Mouse (Mus musculus) hindbrain, embryonic 10.5 days (tissue): ENCODE measurements around the gene Fndc3b. TPM values are rescaled to one million over a fixed set of nuclear protein-coding genes. Genes with fewer than 3 reads are reported as not detected.
"Not testable (repeated sequence)": the region's sequence is repeated elsewhere in the genome, so short reads cannot be mapped to it uniquely, and the experiment has no call there.

Source experiments
- DNase-seq: peaks from one replicate; pipeline ENCODE4 v3.0.0-alpha.2; 2017; ENCODE audit warnings: low spot score
- H3K27ac ChIP-seq: fragments of 300-500 bp; sonication (generic); 2 replicates; pipeline ENCODE4 v1.5.1; 2016; ENCODE audit warnings: mild to moderate bottlenecking, moderate library complexity
- H3K27me3 ChIP-seq: fragments of 300-500 bp; sonication (generic); 2 replicates; pipeline ENCODE4 v1.6.1; 2016; ENCODE audit warnings: mild to moderate bottlenecking; ENCODE audit not compliant: poor library complexity, insufficient read depth, severe bottlenecking
- H3K36me3 ChIP-seq: fragments of 300-500 bp; sonication (generic); 2 replicates; pipeline ENCODE4 v1.6.1; 2016; ENCODE audit warnings: mild to moderate bottlenecking, moderate library complexity
- H3K4me1 ChIP-seq: fragments of 300-500 bp; sonication (generic); replicated peaks from 2 replicates; pipeline ENCODE4 v1.6.1; 2016; ENCODE audit warnings: mild to moderate bottlenecking
- H3K4me3 ChIP-seq: fragments of 300-500 bp; sonication (generic); 2 replicates; pipeline ENCODE4 v1.5.1; 2016; ENCODE audit warnings: mild to moderate bottlenecking, moderate library complexity
- H3K9me3 ChIP-seq: fragments of 300-500 bp; sonication (generic); 2 replicates; pipeline ENCODE4 v1.6.1; 2016; ENCODE audit warnings: mild to moderate bottlenecking, moderate library complexity
- WGBS: fragments of 180-500 bp; shearing (Covaris S2); methylation state at CpG from one replicate; pipeline ENCODE4 v1.1.7; 2016; 5-methylcytosine and 5-hydroxymethylcytosine counted together
- polyA plus RNA-seq: library from polyadenylated mRNA; unstranded; fragments of >200 nt; fragmentation: Nextera tagmentation; extraction: Ambion mirVana; gene quantifications from 2 replicates; pipeline ENCODE4 v1.2.1, GENCODE M21; 2016

The Fndc3b gene
- polyA plus RNA-seq, 1 experiment from 2014 or later = 11.2 TPM

DNA sequence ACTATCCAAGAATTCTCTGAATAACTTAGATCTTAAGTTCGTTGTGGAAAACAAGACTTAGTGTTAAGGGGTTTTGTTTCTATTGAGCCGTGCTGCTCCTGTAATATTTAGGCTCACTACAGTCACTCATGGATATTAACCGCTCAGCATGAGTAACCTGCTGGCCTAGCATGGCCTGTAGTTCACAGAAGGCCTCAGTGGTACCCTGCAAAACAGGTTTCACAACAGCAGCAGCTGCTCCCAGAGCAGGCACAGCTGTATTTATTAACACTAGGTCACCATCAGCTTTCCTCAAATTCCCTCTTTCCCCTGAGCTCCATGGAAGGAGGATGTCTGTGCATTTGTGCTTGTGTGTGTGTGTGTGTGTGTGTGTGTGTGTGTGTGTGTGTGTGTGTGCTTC is 278.1 kb downstream of the Fndc3b start:
- DNase-seq = no peak

DNA sequence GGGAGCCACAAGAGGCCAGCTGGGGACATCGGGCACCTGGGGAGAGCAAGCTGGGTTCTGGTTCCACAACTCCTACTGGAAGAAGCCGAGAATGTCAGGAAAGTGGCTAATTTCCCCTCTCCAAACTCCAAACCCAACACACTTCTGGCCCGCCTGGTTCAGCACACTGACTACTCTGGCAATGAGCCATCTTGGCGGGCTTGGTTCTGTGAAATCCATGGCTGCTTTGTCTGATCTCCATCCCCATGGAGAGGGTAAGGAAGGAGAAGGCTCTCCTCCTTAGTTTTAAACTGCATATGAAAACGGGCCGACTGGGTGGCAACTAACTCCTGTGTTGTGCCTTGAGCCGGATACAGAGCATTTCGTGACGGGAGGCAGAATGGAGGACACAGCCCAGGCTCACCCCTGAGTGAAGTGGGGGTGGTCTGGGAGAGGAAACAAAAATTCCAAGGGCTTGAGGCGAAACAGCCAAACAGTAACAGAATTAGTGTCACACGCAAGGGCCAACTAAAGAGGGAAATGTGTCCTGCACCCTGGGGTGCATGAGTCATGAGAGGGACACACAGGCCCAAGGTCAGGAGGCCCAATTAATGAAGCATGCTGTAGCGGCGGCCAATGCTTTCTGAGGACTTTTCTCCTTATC is 280.4 kb downstream of the Fndc3b start:
- peaks cover 29% of the 10 kb centered on the region for H3K36me3 ChIP-seq
- DNase-seq = no peak
- 87% methylated on average over 13 of the region's 13 CpGs for WGBS
- 0 out of 2 replicates have a peak, but pooled peaks cover 3% of the 10 kb centered on the region for H3K4me1 ChIP-seq
- no peak overlapping the region for H3K4me3 ChIP-seq
- no peak overlapping the region for H3K27ac ChIP-seq
- no peaks in the 10 kb centered on the region for H3K27me3 ChIP-seq
- no peaks in the 10 kb centered on the region for H3K9me3 ChIP-seq

More for the DNA sequence above, 278.1 kb downstream of the Fndc3b start:
- H3K36me3 ChIP-seq = peaks cover 21% of the 10 kb centered on the region
- H3K4me3 ChIP-seq = no peak overlapping the region
- no peak overlapping the region for H3K27ac ChIP-seq
- WGBS = 86% methylated on average over 3 of the region's 3 CpGs
- H3K4me1 ChIP-seq = 0 out of 2 replicates have a peak, but pooled peaks cover 3% of the 10 kb centered on the region
- H3K9me3 ChIP-seq = no peaks in the 10 kb centered on the region
- H3K27me3 ChIP-seq = no peaks in the 10 kb centered on the region

GRCm38 (mm10) chr3:27427406-27427805 is 283.7 kb downstream of the Fndc3b start:
- WGBS = 90% methylated on average over 6 of the region's 6 CpGs
- Histone ChIP-seq H3K4me1 (no peaks in the 10 kb centered on the region), H3K4me3 (no peak overlapping the region), H3K9me3 (no peaks in the 10 kb centered on the region), H3K36me3 (peaks cover 39% of the 10 kb centered on the region), H3K27ac (no peak overlapping the region), H3K27me3 (no peaks in the 10 kb centered on the region)
- no peak for DNase-seq

- H3K27ac ChIP-seq = no peak overlapping the region
- H3K4me1 ChIP-seq = peaks cover 7% of the 10 kb centered on the region
- no peak for DNase-seq
- peaks cover 38% of the 10 kb centered on the region for H3K36me3 ChIP-seq
- no peaks in the 10 kb centered on the region for H3K27me3 ChIP-seq
- 94% methylated on average over 11 of the region's 11 CpGs for WGBS
- H3K4me3 ChIP-seq = no peak overlapping the region
- no peaks in the 10 kb centered on the region for H3K9me3 ChIP-seq
Observed at GRCm38 (mm10) chr3:27424049-27424667, 286.9 kb downstream of the Fndc3b start.

- WGBS = 90% methylated on average over 6 of the region's 6 CpGs
- no peak for DNase-seq
Observed at GRCm38 (mm10) chr3:27422521-27422920, 288.6 kb downstream of the Fndc3b start.

DNA sequence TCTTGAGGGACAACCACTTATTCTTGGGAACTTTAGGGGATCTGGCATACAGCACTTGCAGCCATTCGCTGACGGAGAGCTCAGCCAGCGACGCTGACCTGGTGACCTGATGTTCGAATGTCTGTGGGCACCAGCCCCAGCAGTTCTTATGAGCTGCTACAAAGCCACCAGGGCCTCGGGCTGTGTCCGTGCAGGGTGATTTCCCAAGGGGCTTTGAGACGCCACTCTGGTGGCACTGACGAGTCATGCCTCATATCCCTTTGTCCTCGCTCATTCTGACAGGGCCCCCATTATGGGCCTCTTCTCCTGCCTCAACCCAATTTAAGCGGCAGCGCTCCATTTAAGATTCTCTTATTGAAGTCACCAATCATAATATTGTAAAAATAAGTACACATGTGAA is 289.1 kb downstream of the Fndc3b start:
- DNase-seq = no peak
- no peak overlapping the region for H3K27ac ChIP-seq
- H3K27me3 ChIP-seq = no peaks in the 10 kb centered on the region
- H3K9me3 ChIP-seq = no peaks in the 10 kb centered on the region
- 61% methylated on average over 12 of the region's 12 CpGs for WGBS
- H3K4me1 ChIP-seq = peaks cover 7% of the 10 kb centered on the region
- peaks cover 28% of the 10 kb centered on the region for H3K36me3 ChIP-seq
- no peak overlapping the region for H3K4me3 ChIP-seq

More at GRCm38 (mm10) chr3:27422521-27422920, 288.6 kb downstream of the Fndc3b start:
- H3K4me3 ChIP-seq = no peak overlapping the region
- no peaks in the 10 kb centered on the region for H3K9me3 ChIP-seq
- no peak overlapping the region for H3K27ac ChIP-seq
- H3K4me1 ChIP-seq = peaks cover 7% of the 10 kb centered on the region
- H3K36me3 ChIP-seq = peaks cover 31% of the 10 kb centered on the region
- no peaks in the 10 kb centered on the region for H3K27me3 ChIP-seq

GRCm38 (mm10) chr3:27418602-27419001 is 292.5 kb downstream of the Fndc3b start:
- WGBS = 95% methylated on average over 8 of the region's 8 CpGs

GRCm38 (mm10) chr3:27416786-27417185 is 294.3 kb downstream of the Fndc3b start:
- Histone ChIP-seq H3K4me1 (peaks cover 4% of the 10 kb centered on the region; the same call in 1 of the 2 replicates), H3K27ac (no peak overlapping the region), H3K36me3 (peaks cover 10% of the 10 kb centered on the region; the same call in 1 of the 2 replicates), H3K4me3 (no peak overlapping the region), H3K27me3 (no peaks in the 10 kb centered on the region), H3K9me3 (no peaks in the 10 kb centered on the region)
- DNase-seq = no peak
- 63% methylated on average over 10 of the region's 10 CpGs for WGBS

More at GRCm38 (mm10) chr3:27418602-27419001, 292.5 kb downstream of the Fndc3b start:
- Histone ChIP-seq H3K4me1 (peaks cover 7% of the 10 kb centered on the region), H3K27ac (no peak overlapping the region), H3K27me3 (no peaks in the 10 kb centered on the region), H3K4me3 (no peak overlapping the region), H3K9me3 (no peaks in the 10 kb centered on the region), H3K36me3 (peaks cover 16% of the 10 kb centered on the region)
- DNase-seq = no peak

- Histone ChIP-seq H3K27me3 (no peaks in the 10 kb centered on the region), H3K9me3 (no peaks in the 10 kb centered on the region), H3K4me3 (no peak overlapping the region), H3K36me3 (peaks cover 1% of the 10 kb centered on the region; the same call in 1 of the 2 replicates), H3K27ac (no peak overlapping the region), H3K4me1 (no peaks in the 10 kb centered on the region)
- no peak for DNase-seq
- 82% methylated on average over 3 of the region's 3 CpGs for WGBS
Observed at GRCm38 (mm10) chr3:27413566-27413965, 297.5 kb downstream of the Fndc3b start.

DNA sequence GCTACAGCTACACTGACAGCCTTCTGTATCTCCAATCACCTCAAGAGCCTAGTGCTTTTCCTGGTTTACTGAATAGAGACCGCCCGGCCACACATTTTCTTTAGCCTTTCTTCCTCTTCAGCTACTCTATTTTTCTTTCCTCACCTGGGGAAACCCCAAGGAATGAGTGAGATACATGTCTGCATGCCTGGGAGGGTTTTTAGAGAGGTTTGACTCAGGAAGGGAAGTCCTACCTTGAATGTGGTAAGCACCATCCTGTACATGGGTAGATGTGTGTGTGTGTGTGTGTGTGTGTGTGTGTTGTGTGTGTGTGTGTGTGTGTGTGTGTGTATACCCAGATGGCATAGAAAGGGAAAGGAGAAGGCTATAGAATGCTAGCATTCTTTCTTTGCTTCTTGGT is 299.8 kb downstream of the Fndc3b start:
- WGBS = 91% methylated on average over 2 of the region's 2 CpGs

GRCm38 (mm10) chr3:27408564-27408963 is 302.5 kb downstream of the Fndc3b start:
- H3K9me3 ChIP-seq = no peaks in the 10 kb centered on the region
- H3K27me3 ChIP-seq = no peaks in the 10 kb centered on the region
- H3K4me1 ChIP-seq = no peaks in the 10 kb centered on the region
- DNase-seq = no peak
- no peak overlapping the region for H3K4me3 ChIP-seq
- no peak overlapping the region for H3K27ac ChIP-seq
- 76% methylated on average over 2 of the region's 2 CpGs for WGBS
- no peaks in the 10 kb centered on the region for H3K36me3 ChIP-seq

More for the DNA sequence above, 299.8 kb downstream of the Fndc3b start:
- H3K27ac ChIP-seq = no peak overlapping the region
- no peaks in the 10 kb centered on the region for H3K4me1 ChIP-seq
- DNase-seq = no peak
- H3K27me3 ChIP-seq = no peaks in the 10 kb centered on the region
- no peaks in the 10 kb centered on the region for H3K36me3 ChIP-seq
- no peaks in the 10 kb centered on the region for H3K9me3 ChIP-seq
- H3K4me3 ChIP-seq = no peak overlapping the region

GRCm38 (mm10) chr3:27406440-27406839 is 304.7 kb downstream of the Fndc3b start:
- DNase-seq = no peak

GRCm38 (mm10) chr3:27400996-27401395 is 310.1 kb downstream of the Fndc3b start:
- H3K27ac ChIP-seq, DNase-seq, H3K27me3 ChIP-seq, H3K9me3 ChIP-seq, H3K4me3 ChIP-seq, H3K4me1 ChIP-seq, H3K36me3 ChIP-seq: not testable (repeated sequence)
- whole genome bisulfite sequencing = 97% methylated on average over 3 of the region's 3 CpGs

More at GRCm38 (mm10) chr3:27406440-27406839, 304.7 kb downstream of the Fndc3b start:
- Histone ChIP-seq H3K4me3 (no peak overlapping the region), H3K4me1 (no peaks in the 10 kb centered on the region), H3K27ac (no peak overlapping the region), H3K36me3 (no peaks in the 10 kb centered on the region), H3K27me3 (no peaks in the 10 kb centered on the region), H3K9me3 (no peaks in the 10 kb centered on the region)
- WGBS = 88% methylated on average over 3 of the region's 3 CpGs
